Mouse (Mus musculus) kidney, embryonic 16.5 days (tissue): ENCODE data around the gene Ercc1. TPM values are rescaled to one million over a fixed set of nuclear protein-coding genes. Genes with fewer than 3 reads are reported as not detected.

ENCODE experiments used
- ATAC-seq: fragments of 200-750 bp; cut with Nextera tagmentation; 2 replicates; pipeline ENCODE4 v1.8.0; 2017; ENCODE audit warnings: moderate TSS enrichment; ENCODE audit not compliant: low FRiP score, low TSS enrichment
- H3K27ac ChIP-seq: fragments of 300-500 bp; sonication (generic); 2 replicates; pipeline ENCODE4 v1.5.1; 2014; ENCODE audit warnings: low read length
- H3K27me3 ChIP-seq: fragments of 300-500 bp; sonication (generic); 2 replicates; pipeline ENCODE4 v1.6.1; 2014; ENCODE audit warnings: low read length, control low read depth, mixed read lengths; ENCODE audit not compliant: insufficient read depth
- H3K36me3 ChIP-seq: fragments of 300-500 bp; sonication (generic); 2 replicates; pipeline ENCODE4 v1.6.1; 2014; ENCODE audit warnings: low read length, control low read depth, mixed read lengths; ENCODE audit not compliant: insufficient read depth
- H3K4me1 ChIP-seq: fragments of 300-500 bp; sonication (generic); 2 replicates; pipeline ENCODE4 v1.6.1; 2014; ENCODE audit warnings: low read length, control low read depth, mixed read lengths; ENCODE audit not compliant: insufficient read depth
- H3K4me2 ChIP-seq: fragments of 300-500 bp; sonication (generic); replicated peaks from 2 replicates; pipeline ENCODE4 v1.6.1; 2014; ENCODE audit warnings: low read depth, low read length
- H3K4me3 ChIP-seq: fragments of 300-500 bp; sonication (generic); 2 replicates; pipeline ENCODE4 v1.5.1; 2014; ENCODE audit warnings: mild to moderate bottlenecking, low read length
- H3K9ac ChIP-seq: fragments of 300-500 bp; sonication (generic); replicated peaks from 2 replicates; pipeline ENCODE4 v1.6.1; 2014; ENCODE audit warnings: low read length
- H3K9me3 ChIP-seq: fragments of 300-500 bp; sonication (generic); 2 replicates; pipeline ENCODE4 v1.6.1; 2016; ENCODE audit warnings: low read length, control low read depth
- whole genome bisulfite sequencing: fragments of 180-500 bp; shearing (Covaris S2); extraction: QIAGEN DNeasy Blood & Tissue Kit; methylation state at CpG from one replicate; pipeline ENCODE4 v1.1.7; 2014; 5-methylcytosine and 5-hydroxymethylcytosine counted together
- polyA plus RNA-seq: library from polyadenylated mRNA; unstranded; fragments of >200 nt; fragmentation: Nextera tagmentation; extraction: Ambion mirVana; gene quantifications from 2 replicates; pipeline ENCODE4 v1.2.1, GENCODE M21; 2015

Ercc1 gene
- polyA plus RNA-seq, 1 experiment from 2014 or later = 86.1 TPM

- Histone ChIP-seq H3K27ac (peak overlapping the region; percentile 97), H3K36me3 (peaks cover 7% of the 10 kb centered on the region), H3K27me3 (peaks cover 13% of the 10 kb centered on the region), H3K4me3 (peak overlapping the region; percentile 89), H3K4me2 (peak overlapping the region; percentile 74), H3K9me3 (no peaks in the 10 kb centered on the region), H3K4me1 (peaks cover 44% of the 10 kb centered on the region), H3K9ac (peak overlapping the region; percentile 93)
- 0% methylated on average over 31 of the region's 31 CpGs for WGBS
- peak; percentile 92 for ATAC-seq
Measured at GRCm38 (mm10) chr7:19344938-19345471, 427 bp downstream of the Ercc1 start.

DNA sequence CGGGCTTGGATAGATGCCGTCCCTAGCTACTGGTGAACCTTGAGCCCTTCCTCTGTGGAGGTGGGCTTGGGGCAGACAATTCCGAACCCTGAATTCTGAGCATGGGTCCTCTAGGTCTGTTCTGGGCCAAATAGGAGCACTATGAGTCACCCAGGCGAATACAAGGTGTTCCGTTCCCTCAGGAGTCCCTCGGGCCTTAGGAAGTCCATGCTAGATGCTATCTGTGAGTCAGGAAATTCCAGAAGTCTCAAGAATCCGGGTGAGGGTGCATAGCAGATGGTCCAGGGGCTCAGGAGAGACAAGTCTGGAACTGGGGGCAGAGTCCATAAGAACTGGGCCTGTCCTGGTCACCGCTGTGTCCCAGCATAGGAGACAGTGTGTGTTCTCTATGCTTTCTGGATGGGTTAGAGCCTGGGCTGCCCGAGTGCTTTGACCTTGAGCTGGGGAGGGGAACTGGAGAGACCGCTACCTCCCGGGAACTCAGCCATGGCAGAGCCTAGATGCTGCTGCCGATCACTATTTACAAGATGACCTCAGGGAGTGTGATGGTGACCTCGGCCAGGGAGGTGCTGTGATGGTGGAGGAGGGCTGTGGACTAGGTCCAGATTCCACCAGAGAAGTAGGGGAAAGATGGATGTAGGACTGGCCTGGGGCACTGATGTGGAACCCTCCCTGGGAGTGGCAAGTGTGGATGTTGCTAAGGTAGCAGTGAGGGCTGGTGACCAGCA lies 4.8 kb downstream of the Ercc1 start:
- H3K27me3 ChIP-seq = no peaks in the 10 kb centered on the region
- H3K9ac ChIP-seq = no peak overlapping the region
- WGBS = 76% methylated on average over 13 of the region's 13 CpGs
- ATAC-seq = no peak
- H3K4me3 ChIP-seq = no peak overlapping the region
- H3K36me3 ChIP-seq = peaks cover 29% of the 10 kb centered on the region
- no peak overlapping the region for H3K4me2 ChIP-seq
- H3K9me3 ChIP-seq = no peaks in the 10 kb centered on the region
- 0 out of 2 replicates have a peak overlapping the region, but pooled peaks have one; percentile 2 for H3K27ac ChIP-seq
- H3K4me1 ChIP-seq = peaks cover 19% of the 10 kb centered on the region

DNA sequence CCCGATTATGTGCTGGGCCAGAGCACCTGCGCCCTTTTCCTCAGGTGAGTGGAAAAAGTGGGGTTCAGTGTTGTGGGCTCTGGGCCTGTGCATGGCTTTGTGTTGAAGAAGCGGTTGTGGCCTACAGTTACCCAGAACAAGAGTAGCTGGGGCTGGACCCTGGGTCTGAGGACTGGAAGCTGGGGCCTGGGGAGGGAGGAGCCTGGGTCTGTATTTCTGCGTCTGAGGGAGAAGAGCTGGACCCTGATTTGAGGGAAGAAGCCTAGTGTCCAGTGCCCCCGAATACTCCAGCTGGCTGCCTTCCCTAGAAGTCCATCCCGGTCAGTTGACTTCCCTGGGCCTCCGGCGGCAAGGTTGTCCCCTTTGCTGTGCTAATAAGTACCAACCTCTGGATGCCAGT lies 5.6 kb downstream of the Ercc1 start:
- Histone ChIP-seq H3K27me3 (no peaks in the 10 kb centered on the region), H3K36me3 (peaks cover 34% of the 10 kb centered on the region), H3K4me2 (no peak overlapping the region), H3K27ac (no peak overlapping the region), H3K9ac (no peak overlapping the region), H3K4me3 (no peak overlapping the region), H3K9me3 (no peaks in the 10 kb centered on the region), H3K4me1 (peaks cover 15% of the 10 kb centered on the region)
- no peak for ATAC-seq
- 91% methylated on average over 8 of the region's 8 CpGs for WGBS

- Histone ChIP-seq H3K9me3 (no peaks in the 10 kb centered on the region), H3K9ac (no peak overlapping the region), H3K4me2 (no peak overlapping the region), H3K36me3 (peaks cover 51% of the 10 kb centered on the region), H3K4me1 (peaks cover 9% of the 10 kb centered on the region), H3K27me3 (no peaks in the 10 kb centered on the region), H3K27ac (no peak overlapping the region), H3K4me3 (no peak overlapping the region)
- 94% methylated on average over 5 of the region's 5 CpGs for WGBS
- no peak for ATAC-seq
Measured at GRCm38 (mm10) chr7:19354991-19355390, 10.4 kb downstream of the Ercc1 start.

- H3K9me3 ChIP-seq = no peaks in the 10 kb centered on the region
- no peak overlapping the region for H3K4me2 ChIP-seq
- H3K27me3 ChIP-seq = no peaks in the 10 kb centered on the region
- no peak overlapping the region for H3K9ac ChIP-seq
- H3K27ac ChIP-seq = no peak overlapping the region
- 52% methylated on average over 10 of the region's 10 CpGs for WGBS
- peaks cover 42% of the 10 kb centered on the region for H3K36me3 ChIP-seq
- no peak for ATAC-seq
- peaks cover 17% of the 10 kb centered on the region for H3K4me1 ChIP-seq
- no peak overlapping the region for H3K4me3 ChIP-seq
Measured at GRCm38 (mm10) chr7:19356311-19356710, 11.7 kb downstream of the Ercc1 start.

- Histone ChIP-seq H3K4me1 (peaks cover 25% of the 10 kb centered on the region), H3K9me3 (no peaks in the 10 kb centered on the region), H3K4me2 (peak overlapping the region; percentile 98), H3K36me3 (peaks cover 39% of the 10 kb centered on the region), H3K27ac (no peak overlapping the region), H3K9ac (peak overlapping the region; percentile 78), H3K4me3 (peak overlapping the region; percentile 75), H3K27me3 (no peaks in the 10 kb centered on the region)
- 89% methylated on average over 25 of the region's 25 CpGs for WGBS
- ATAC-seq = no peak
Measured at GRCm38 (mm10) chr7:19357381-19358375, 13.1 kb downstream of the Ercc1 start.

- Histone ChIP-seq H3K9ac (peak overlapping the region; percentile 78), H3K4me1 (peaks cover 26% of the 10 kb centered on the region), H3K4me2 (peak overlapping the region; percentile 98), H3K9me3 (no peaks in the 10 kb centered on the region), H3K4me3 (peak overlapping the region; percentile 75), H3K27ac (no peak overlapping the region), H3K27me3 (no peaks in the 10 kb centered on the region), H3K36me3 (peaks cover 30% of the 10 kb centered on the region)
- WGBS = 12% methylated on average over 13 of the region's 13 CpGs
- no peak for ATAC-seq
Measured at GRCm38 (mm10) chr7:19358634-19359033, 14.1 kb downstream of the Ercc1 start.

- Histone ChIP-seq H3K4me2 (peak within 1 kb of the TSS; percentile 98), H3K9ac (peak within 1 kb of the TSS; percentile 78), H3K36me3 (peaks cover 30% of the 10 kb centered on the region), H3K27ac (peak within 1 kb of the TSS; percentile 36), H3K27me3 (no peaks in the 10 kb centered on the region), H3K4me3 (peak within 1 kb of the TSS; percentile 75), H3K4me1 (peaks cover 28% of the 10 kb centered on the region), H3K9me3 (no peaks in the 10 kb centered on the region)
- ATAC-seq = peak; percentile 61
- under 1% methylated on average over 31 of the region's 31 CpGs for WGBS
Measured at GRCm38 (mm10) chr7:19359299-19359891, 14.8 kb downstream of the Ercc1 start, which contains the start of the genes Cd3eap and Ppp1r13l. Gene Cd3eap (minus strand): TSS chr7:19359483. Gene Ppp1r13l (plus strand): TSS chr7:19359749.

DNA sequence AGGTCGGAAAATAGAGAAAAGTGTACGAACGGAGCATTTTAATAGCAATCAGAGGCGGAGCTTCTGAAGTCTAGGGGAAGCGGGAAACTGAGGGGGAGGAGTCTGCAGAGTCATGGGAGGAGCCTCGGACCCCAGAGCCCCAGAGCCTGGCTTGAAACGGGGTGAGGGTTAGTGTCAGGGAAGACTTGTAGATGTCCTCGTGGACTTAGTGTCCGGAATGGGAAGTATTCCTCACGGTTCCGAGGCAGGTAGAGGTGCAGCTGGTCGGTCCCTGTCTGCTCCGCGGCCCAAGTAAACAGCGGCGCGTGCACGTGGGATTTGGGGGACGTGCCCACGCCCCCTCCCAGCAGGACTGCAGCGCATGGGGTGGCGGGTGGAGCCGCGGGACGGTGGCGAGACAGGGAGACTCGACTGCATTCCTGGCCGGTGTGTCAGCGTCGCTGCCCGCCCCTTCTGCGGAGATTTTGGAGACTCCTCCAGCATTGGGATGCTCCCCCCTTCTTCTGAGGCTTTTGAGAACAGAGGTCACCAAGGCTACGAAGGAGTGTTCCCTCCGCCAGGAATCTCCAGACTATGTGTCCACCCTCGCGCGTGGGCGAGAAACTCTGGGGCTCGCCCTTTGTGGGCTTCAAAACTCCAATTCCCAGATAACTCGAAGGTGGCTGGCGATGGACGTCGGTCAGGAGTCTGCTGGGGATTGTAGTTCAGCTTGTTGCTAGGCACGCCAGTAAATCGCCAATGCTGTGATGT lies 15.5 kb downstream of the Ercc1 start:
- H3K9ac ChIP-seq = peak overlapping the region; percentile 78
- peak overlapping the region; percentile 36 for H3K27ac ChIP-seq
- WGBS = 0% methylated on average over 45 of the region's 45 CpGs
- H3K36me3 ChIP-seq = peaks cover 26% of the 10 kb centered on the region
- peak overlapping the region; percentile 75 for H3K4me3 ChIP-seq
- H3K4me1 ChIP-seq = peaks cover 28% of the 10 kb centered on the region
- no peaks in the 10 kb centered on the region for H3K27me3 ChIP-seq
- peak; percentile 69 for ATAC-seq
- peak overlapping the region; percentile 98 for H3K4me2 ChIP-seq
- no peaks in the 10 kb centered on the region for H3K9me3 ChIP-seq
